Mouse (Mus musculus): ENCODE measurements around the gene Pxylp1.

Pxylp1 gene

GRCm38 (mm10) chr9:96857838-96858237 lies 34.6 kb downstream of the Pxylp1 start:
- DNase-seq: no peak

GRCm38 (mm10) chr9:96853300-96854186 lies 38.9 kb downstream of the Pxylp1 start:
- DNase-seq: no peak

DNA sequence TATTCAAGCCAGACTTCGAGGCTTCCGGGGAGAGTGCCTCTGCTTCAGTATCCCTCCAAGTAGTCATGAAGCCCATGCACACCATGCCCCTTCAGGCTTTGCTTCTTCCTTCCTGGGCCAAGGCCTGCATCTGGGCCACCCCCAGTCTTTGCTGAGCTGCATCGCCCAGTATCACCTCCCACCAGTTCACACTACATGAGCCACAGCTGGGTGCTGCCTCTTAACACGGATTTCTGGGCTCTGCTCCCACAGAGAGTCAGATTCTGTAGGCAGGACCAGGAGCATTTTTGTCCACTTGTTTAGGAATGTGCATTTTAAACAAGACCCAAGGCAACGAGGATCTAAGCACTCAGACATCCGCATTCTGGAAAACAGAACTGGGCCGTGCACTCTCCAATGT lies 40.8 kb downstream of the Pxylp1 start:
- DNase-seq: no peak

GRCm38 (mm10) chr9:96851036-96851435 lies 41.4 kb downstream of the Pxylp1 start:
- DNase-seq: no peak

DNA sequence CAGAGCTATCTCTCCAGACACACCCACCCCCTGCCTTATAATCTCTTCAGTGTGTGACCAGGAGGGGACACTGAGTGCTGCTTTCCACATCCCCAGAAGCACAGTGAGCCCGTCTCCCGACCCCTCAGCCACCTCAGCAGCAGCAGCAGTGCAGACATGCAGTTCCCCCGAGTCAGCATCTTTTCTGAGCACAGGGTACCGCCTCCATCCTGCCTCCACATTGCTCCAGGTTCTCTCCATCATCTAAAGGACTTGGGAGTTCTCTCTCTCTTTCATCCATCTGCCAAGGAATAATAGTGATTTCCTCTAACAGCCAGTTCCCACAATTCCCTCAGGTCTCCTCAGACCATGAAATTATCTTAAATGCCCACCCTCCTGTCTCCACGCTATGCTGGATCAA lies 43.5 kb downstream of the Pxylp1 start:
- no peak for DNase-seq

GRCm38 (mm10) chr9:96846361-96846760 lies 46.1 kb downstream of the Pxylp1 start:
- DNase-seq: no peak

GRCm38 (mm10) chr9:96844798-96845209 lies 47.7 kb downstream of the Pxylp1 start:
- DNase-seq: peak; percentile 56 to 69

DNA sequence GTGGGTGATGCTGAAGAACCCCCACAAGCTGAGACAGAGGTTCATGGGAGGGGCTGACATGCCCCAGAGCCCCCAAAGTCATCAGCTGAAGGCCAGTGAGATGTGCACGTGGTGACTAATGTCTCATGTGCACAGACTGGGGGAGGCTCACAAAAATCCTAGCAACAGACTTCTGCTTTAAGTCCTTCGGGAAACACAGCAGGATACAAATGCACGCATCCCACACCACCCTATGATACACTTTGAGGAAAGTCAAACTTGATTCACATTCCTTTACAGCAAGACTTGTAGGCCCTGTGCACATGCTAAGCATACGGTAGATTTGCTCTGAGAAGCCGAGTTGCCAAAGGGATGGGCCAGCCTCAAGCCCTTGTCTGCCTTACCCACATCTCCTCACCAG lies 53.1 kb downstream of the Pxylp1 start:
- no peak for DNase-seq

- DNase-seq: peak; percentile 73 to 78
Measured at GRCm38 (mm10) chr9:96838864-96839263, 53.6 kb downstream of the Pxylp1 start.

DNA sequence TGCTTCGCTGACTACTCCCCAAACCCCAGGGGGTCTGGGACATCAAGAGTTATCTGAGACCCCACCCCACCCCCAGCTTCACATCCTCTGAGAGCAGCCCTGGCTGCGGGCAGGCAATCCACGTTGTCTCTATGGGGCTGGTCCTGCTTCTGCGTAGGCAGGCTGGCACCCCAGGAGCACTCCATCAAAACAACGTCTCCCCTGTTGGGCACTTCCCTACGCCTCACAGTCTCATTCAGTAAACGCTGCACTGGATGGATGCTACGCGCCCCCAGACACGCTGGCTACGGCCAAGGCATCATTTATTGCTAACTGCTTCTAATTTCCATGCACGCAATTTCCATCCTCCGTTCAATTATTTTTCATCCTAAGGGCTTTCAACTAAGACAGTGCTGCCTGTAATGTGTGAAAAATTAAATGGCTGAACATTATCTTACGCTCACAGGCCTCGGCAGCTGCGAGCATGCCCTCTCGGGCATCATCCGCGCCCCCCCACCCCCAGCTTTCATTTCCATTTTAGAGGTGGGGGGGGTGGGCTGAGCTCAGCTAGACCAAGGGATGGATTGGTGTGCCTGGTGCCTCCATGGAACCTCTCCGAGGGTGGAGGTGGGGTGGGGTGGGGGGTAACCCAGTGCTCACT lies 54.6 kb downstream of the Pxylp1 start:
- no peak for DNase-seq

DNA sequence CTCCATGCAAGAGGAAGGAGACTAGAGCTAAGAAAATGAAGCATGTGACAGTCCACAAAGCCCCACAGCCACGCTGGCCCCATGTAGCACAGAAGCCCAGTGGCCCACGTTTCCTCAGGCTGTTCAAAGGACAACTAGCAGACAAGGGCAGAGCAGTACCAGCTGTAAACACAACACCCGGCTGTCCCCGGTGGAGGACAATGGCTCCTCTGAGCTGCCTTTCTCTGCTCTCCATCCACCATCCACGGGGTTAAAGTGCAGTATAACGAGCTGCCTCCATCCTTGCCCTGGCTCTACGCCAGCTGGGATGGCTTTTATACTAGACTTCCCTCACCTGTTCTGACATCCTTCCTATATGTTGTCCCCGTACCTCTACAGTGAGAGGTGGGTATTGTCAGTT lies 55.5 kb downstream of the Pxylp1 start:
- peak in 1 of 2 experiments; percentile 46 for DNase-seq

DNA sequence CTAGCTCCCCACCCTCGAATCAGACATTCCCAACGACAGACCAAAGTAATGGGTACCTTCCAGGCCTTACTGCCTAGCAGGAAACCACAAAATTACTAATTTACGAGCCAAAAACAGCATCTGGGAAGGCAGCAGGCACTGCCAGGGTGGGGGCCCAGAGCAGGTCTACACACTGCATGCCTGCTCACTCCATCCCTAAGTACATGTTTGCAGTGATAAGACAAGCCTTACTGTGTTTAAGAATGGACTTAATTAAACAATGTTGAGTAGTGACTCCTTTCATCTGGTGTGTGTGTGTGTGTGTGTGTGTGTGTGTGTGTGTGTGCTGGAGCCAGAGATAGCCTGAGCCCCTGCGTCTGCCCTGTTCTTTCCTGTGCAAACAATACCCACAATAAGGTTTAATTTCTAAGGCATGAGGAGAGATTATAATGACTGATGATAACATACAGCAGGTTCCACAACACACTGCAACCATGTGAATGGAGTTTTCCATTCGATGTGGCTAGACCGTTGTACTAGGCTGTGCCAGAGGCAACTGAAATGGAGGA lies 57.0 kb downstream of the Pxylp1 start:
- no peak for DNase-seq

GRCm38 (mm10) chr9:96833606-96834005 lies 58.9 kb downstream of the Pxylp1 start:
- no peak for DNase-seq

DNA sequence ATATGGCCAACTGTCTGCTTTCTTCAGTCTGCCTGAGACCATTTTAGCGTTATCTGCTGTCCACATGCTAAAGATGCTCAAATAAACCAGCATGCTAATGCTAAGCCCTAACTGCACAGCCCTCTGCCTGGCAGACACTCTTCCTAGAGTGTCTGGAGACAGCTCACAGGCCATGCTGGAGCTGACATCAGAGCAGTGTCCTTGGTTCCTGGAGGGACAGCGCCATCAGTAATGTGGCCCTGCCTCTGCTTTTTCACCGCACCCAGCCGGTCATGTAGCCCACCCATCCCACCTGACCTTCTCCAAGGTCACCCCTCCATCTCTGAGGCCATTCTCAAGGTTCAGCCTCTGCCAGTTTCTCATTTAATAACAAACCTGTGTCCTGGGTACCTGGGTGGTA lies 60.0 kb downstream of the Pxylp1 start:
- no peak for DNase-seq

GRCm38 (mm10) chr9:96830856-96831359 lies 61.6 kb downstream of the Pxylp1 start:
- DNase-seq: no peak

- no peak for DNase-seq
Measured at GRCm38 (mm10) chr9:96829682-96830081, 62.8 kb downstream of the Pxylp1 start.

DNA sequence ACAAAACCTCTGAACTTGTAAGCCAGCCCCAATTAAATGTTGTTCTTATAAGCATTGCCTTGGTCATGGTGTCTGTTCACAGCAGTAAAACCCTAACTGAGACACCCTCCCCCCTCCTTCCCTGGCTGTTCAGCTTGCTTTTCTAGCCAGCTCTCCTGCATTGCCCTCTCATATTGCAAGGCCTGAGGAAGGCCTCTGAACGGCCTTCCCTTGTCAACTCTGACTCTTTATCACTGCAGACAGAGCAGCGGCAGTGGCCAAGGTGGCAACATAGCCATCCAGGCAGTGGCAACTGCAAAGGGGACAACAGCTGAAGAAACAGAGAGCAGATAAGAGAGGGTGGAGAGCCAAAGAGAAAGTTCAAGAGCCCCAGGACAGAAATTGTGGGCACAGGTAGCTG lies 64.4 kb downstream of the Pxylp1 start:
- peak; percentile 67 to 73 for DNase-seq

DNA sequence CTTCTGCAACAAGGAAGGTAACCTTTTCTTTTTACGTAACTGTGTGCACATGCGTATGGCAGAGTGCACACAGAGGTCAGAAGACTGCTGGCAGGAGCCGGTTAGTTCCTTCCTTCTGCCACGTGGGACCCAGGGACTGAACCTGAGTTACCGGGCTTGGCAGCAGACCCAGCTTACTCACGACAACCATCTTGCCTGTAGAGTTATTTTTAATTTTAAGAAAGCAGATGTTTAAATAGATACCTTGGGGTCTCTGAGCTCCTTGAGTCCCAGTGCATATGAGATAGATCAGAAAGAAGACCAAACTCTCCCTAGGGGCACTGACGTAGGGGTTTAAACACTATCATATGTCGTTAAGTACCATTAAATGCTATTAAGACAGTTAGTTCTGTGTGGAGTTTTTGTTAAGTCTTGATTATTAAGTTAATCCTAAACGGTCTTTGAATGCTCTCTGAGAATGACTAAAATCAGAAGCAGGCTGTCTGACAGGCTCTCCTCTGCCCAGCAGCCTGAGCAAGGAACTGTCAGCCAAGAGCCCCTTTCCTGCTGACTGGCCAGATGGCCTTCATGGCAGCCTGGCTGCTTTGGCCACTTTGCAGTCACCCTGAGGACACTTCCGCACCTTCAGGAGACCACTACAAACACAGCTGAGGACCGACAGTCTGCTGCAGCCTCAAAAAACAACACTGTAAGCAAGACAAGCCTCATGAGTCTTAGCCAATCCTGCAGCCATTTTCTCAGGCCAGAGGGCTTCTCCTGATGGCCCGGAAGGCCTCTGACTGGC lies 65.3 kb downstream of the Pxylp1 start:
- peak; percentile 89 to 93 for DNase-seq

- no peak for DNase-seq
Measured at GRCm38 (mm10) chr9:96824857-96825256, 67.6 kb downstream of the Pxylp1 start.

- DNase-seq: no peak
Measured at GRCm38 (mm10) chr9:96824026-96824425, 68.4 kb downstream of the Pxylp1 start.

GRCm38 (mm10) chr9:96823541-96823940 lies 68.9 kb downstream of the Pxylp1 start:
- DNase-seq: no peak

GRCm38 (mm10) chr9:96823005-96823404 lies 69.5 kb downstream of the Pxylp1 start:
- DNase-seq: no peak

All from cerebellum, postnatal 10 days (tissue).